Mouse (Mus musculus) kidney, postnatal 25 days (tissue): ENCODE results near the gene Eipr1.
"Not testable (repeated sequence)": the region's sequence is repeated elsewhere in the genome, so short reads cannot be mapped to it uniquely, and the experiment has no call there.

Source experiments
- DNase-seq, 2 experiments: peaks; one replicate each; pipeline ENCODE4 v3.0.0; 2021; ENCODE audit warnings: mixed read lengths in 2 of 2

The Eipr1 gene

GRCm38 (mm10) chr12:28896577-28896976 is 145.0 kb downstream of the Eipr1 start:
- DNase-seq, result no peak

- DNase-seq, result no peak
Observed at GRCm38 (mm10) chr12:28898307-28898706, 146.7 kb downstream of the Eipr1 start.

- DNase-seq, result peak; percentile 5 to 55
Observed at GRCm38 (mm10) chr12:28899696-28900095, 148.1 kb downstream of the Eipr1 start.

GRCm38 (mm10) chr12:28900341-28900740 is 148.7 kb downstream of the Eipr1 start:
- DNase-seq, result no peak

GRCm38 (mm10) chr12:28902132-28902531 is 150.5 kb downstream of the Eipr1 start:
- DNase-seq, result peak; percentile 26 to 51

- no peak for DNase-seq
Observed at GRCm38 (mm10) chr12:28903082-28903481, 151.5 kb downstream of the Eipr1 start.

GRCm38 (mm10) chr12:28905486-28905885 is 153.9 kb downstream of the Eipr1 start:
- no peak for DNase-seq

GRCm38 (mm10) chr12:28906016-28906415 is 154.4 kb downstream of the Eipr1 start:
- no peak for DNase-seq

- no peak for DNase-seq
Observed at GRCm38 (mm10) chr12:28906809-28907297, 155.2 kb downstream of the Eipr1 start.

- no peak for DNase-seq
Observed at GRCm38 (mm10) chr12:28907814-28908213, 156.2 kb downstream of the Eipr1 start.

GRCm38 (mm10) chr12:28909851-28910250 is 158.2 kb downstream of the Eipr1 start:
- no peak for DNase-seq

GRCm38 (mm10) chr12:28910568-28910967 is 159.0 kb downstream of the Eipr1 start:
- no peak for DNase-seq

- peak; percentile 31 to 46 for DNase-seq
Observed at GRCm38 (mm10) chr12:28912351-28912936, 160.8 kb downstream of the Eipr1 start.

GRCm38 (mm10) chr12:28913099-28913498 is 161.5 kb downstream of the Eipr1 start:
- no peak for DNase-seq

GRCm38 (mm10) chr12:28914056-28914455 is 162.5 kb downstream of the Eipr1 start:
- DNase-seq, result not testable (repeated sequence)
